Mouse (Mus musculus) intestine, postnatal 0 days (tissue): ENCODE data around the gene Mgat2. TPM values are rescaled to one million over a fixed set of nuclear protein-coding genes. Genes with fewer than 3 reads are reported as not detected.

Experiments
- ATAC-seq: fragments of 200-750 bp; cut with Nextera tagmentation; 2 replicates; pipeline ENCODE4 v1.8.0; 2017; ENCODE audit warnings: mild to moderate bottlenecking, moderate TSS enrichment, moderate library complexity
- H3K27ac ChIP-seq: fragments of 300-500 bp; sonication (generic); 2 replicates; pipeline ENCODE4 v1.5.1; 2014; ENCODE audit warnings: mild to moderate bottlenecking, low read depth, low read length, moderate library complexity
- H3K27me3 ChIP-seq: fragments of 300-500 bp; sonication (generic); replicated peaks from 2 replicates; pipeline ENCODE4 v1.6.1; 2014; ENCODE audit warnings: low read length, mixed read lengths; ENCODE audit not compliant: control insufficient read depth, insufficient read depth
- H3K36me3 ChIP-seq: fragments of 300-500 bp; sonication (generic); 2 replicates; pipeline ENCODE4 v1.6.1; 2014; ENCODE audit warnings: mild to moderate bottlenecking, moderate library complexity; ENCODE audit not compliant: control insufficient read depth, insufficient read depth
- H3K4me1 ChIP-seq: fragments of 300-500 bp; sonication (generic); replicated peaks from 2 replicates; pipeline ENCODE4 v1.6.1; 2014; ENCODE audit warnings: antibody characterized with exemption, low read length, mixed read lengths; ENCODE audit not compliant: control insufficient read depth, insufficient read depth
- H3K4me2 ChIP-seq: fragments of 300-500 bp; sonication (generic); replicated peaks from 2 replicates; pipeline ENCODE4 v1.6.1; 2014; ENCODE audit warnings: low read depth, mild to moderate bottlenecking, moderate library complexity
- H3K4me3 ChIP-seq: fragments of 300-500 bp; sonication (generic); 2 replicates; pipeline ENCODE4 v1.5.1; 2014; ENCODE audit warnings: low read depth, low read length
- H3K9ac ChIP-seq: fragments of 300-500 bp; sonication (generic); 2 replicates; pipeline ENCODE4 v1.6.1; 2014; ENCODE audit warnings: mild to moderate bottlenecking, low read depth, low read length
- H3K9me3 ChIP-seq: fragments of 300-500 bp; sonication (generic); 2 replicates; pipeline ENCODE4 v1.6.1; 2016; ENCODE audit warnings: mixed run types; ENCODE audit not compliant: control insufficient read depth
- CTCF ChIP-seq: sonication (generic); IDR thresholded peaks from 2 replicates; pipeline ENCODE4 v1.5.1; 2016; ENCODE audit warnings: low read depth, mild to moderate bottlenecking, control low read depth, antibody characterized with exemption, moderate library complexity
- WGBS: fragments of 180-500 bp; shearing (Covaris S2); extraction: QIAGEN DNeasy Blood & Tissue Kit; methylation state at CpG from one replicate; pipeline ENCODE4 v1.1.7; 2014; 5-methylcytosine and 5-hydroxymethylcytosine counted together
- polyA plus RNA-seq: library from polyadenylated mRNA; unstranded; fragments of >200 nt; fragmentation: Nextera tagmentation; extraction: Ambion mirVana; gene quantifications from 2 replicates; pipeline ENCODE4 v1.2.1, GENCODE M21; 2015

Gene Mgat2
- polyA plus RNA-seq, 1 experiment from 2014 or later = 46.9 TPM

- Histone ChIP-seq H3K9me3 (no peaks in the 10 kb centered on the region), H3K4me1 (no peaks in the 10 kb centered on the region), H3K4me2 (no peak overlapping the region), H3K4me3 (no peak overlapping the region), H3K36me3 (peaks cover 12% of the 10 kb centered on the region), H3K27me3 (no peaks in the 10 kb centered on the region), H3K27ac (no peak overlapping the region), H3K9ac (no peak overlapping the region)
- TF ChIP-seq CTCF = no peak
- WGBS = 91% methylated on average over 18 of the region's 18 CpGs
- no peak for ATAC-seq
Observed at GRCm38 (mm10) chr12:69210056-69210979, 26.4 kb downstream of the Mgat2 start.

GRCm38 (mm10) chr12:69211057-69211456, 27.1 kb downstream of the Mgat2 start:
- Histone ChIP-seq H3K4me1 (no peaks in the 10 kb centered on the region), H3K9ac (no peak overlapping the region), H3K27ac (no peak overlapping the region), H3K4me2 (no peak overlapping the region), H3K4me3 (no peak overlapping the region), H3K9me3 (no peaks in the 10 kb centered on the region), H3K36me3 (peaks cover 15% of the 10 kb centered on the region), H3K27me3 (no peaks in the 10 kb centered on the region)
- ATAC-seq = no peak
- WGBS = 84% methylated on average over 5 of the region's 5 CpGs
- peak; percentile 63 for TF ChIP-seq CTCF

GRCm38 (mm10) chr12:69213186-69213777, 29.3 kb downstream of the Mgat2 start:
- Histone ChIP-seq H3K4me2 (no peak overlapping the region), H3K27me3 (no peaks in the 10 kb centered on the region), H3K27ac (no peak overlapping the region), H3K9me3 (no peaks in the 10 kb centered on the region), H3K4me3 (no peak overlapping the region), H3K36me3 (peaks cover 19% of the 10 kb centered on the region), H3K9ac (no peak overlapping the region), H3K4me1 (no peaks in the 10 kb centered on the region)
- no peak for ATAC-seq
- TF ChIP-seq CTCF = peak; percentile 12; the same call in 1 of the 2 replicates
- 92% methylated on average over 13 of the region's 13 CpGs for WGBS

GRCm38 (mm10) chr12:69214393-69214792, 30.4 kb downstream of the Mgat2 start:
- H3K9me3 ChIP-seq = no peaks in the 10 kb centered on the region
- 90% methylated on average over 7 of the region's 7 CpGs for WGBS
- no peaks in the 10 kb centered on the region for H3K27me3 ChIP-seq
- ATAC-seq = no peak
- no peak overlapping the region for H3K4me2 ChIP-seq
- H3K9ac ChIP-seq = no peak overlapping the region
- H3K4me1 ChIP-seq = no peaks in the 10 kb centered on the region
- H3K4me3 ChIP-seq = no peak overlapping the region
- no peak for TF ChIP-seq CTCF
- no peak overlapping the region; the same call in 1 of the 2 replicates for H3K27ac ChIP-seq
- H3K36me3 ChIP-seq = peaks cover 19% of the 10 kb centered on the region

GRCm38 (mm10) chr12:69215000-69215785, 31.2 kb downstream of the Mgat2 start:
- ATAC-seq = no peak
- Histone ChIP-seq H3K27me3 (no peaks in the 10 kb centered on the region), H3K9ac (no peak overlapping the region), H3K27ac (no peak overlapping the region), H3K9me3 (no peaks in the 10 kb centered on the region), H3K36me3 (peaks cover 25% of the 10 kb centered on the region), H3K4me3 (no peak overlapping the region), H3K4me1 (no peaks in the 10 kb centered on the region), H3K4me2 (no peak overlapping the region)
- whole genome bisulfite sequencing = 88% methylated on average over 3 of the region's 3 CpGs
- no peak for TF ChIP-seq CTCF

GRCm38 (mm10) chr12:69216587-69216986, 32.6 kb downstream of the Mgat2 start:
- H3K27ac ChIP-seq = no peak overlapping the region
- H3K36me3 ChIP-seq = peaks cover 37% of the 10 kb centered on the region
- H3K27me3 ChIP-seq = no peaks in the 10 kb centered on the region
- no peak overlapping the region for H3K4me3 ChIP-seq
- no peak for ATAC-seq
- H3K9me3 ChIP-seq = no peaks in the 10 kb centered on the region
- H3K4me1 ChIP-seq = no peaks in the 10 kb centered on the region
- 92% methylated on average over 7 of the region's 7 CpGs for WGBS
- TF ChIP-seq CTCF = no peak
- no peak overlapping the region for H3K4me2 ChIP-seq
- no peak overlapping the region for H3K9ac ChIP-seq
